Mouse (Mus musculus) testis, adult 2 months (tissue): Measurements from ENCODE around the gene Cenpa. TPM values are rescaled to one million over a fixed set of nuclear protein-coding genes. Genes with fewer than 3 reads are reported as not detected.

Source experiments
- H3K27ac ChIP-seq: fragments of 200-500 bp; 2 replicates; pipeline ENCODE4 v1.5.1; 2012; ENCODE audit warnings: low read depth, low read length; ENCODE audit not compliant: control insufficient read depth, insufficient read depth
- H3K27me3 ChIP-seq: fragments of 200-500 bp; 2 replicates; pipeline ENCODE4 v1.6.1; 2012; ENCODE audit warnings: mild to moderate bottlenecking, low read length, moderate library complexity; ENCODE audit not compliant: control insufficient read depth, insufficient read depth
- H3K36me3 ChIP-seq: fragments of 200-500 bp; 2 replicates; pipeline ENCODE4 v1.6.1; 2012; ENCODE audit warnings: mild to moderate bottlenecking, low read length; ENCODE audit not compliant: control insufficient read depth, insufficient read depth
- H3K4me1 ChIP-seq: fragments of 200-500 bp; 2 replicates; pipeline ENCODE4 v1.6.1; 2012; ENCODE audit warnings: low read length; ENCODE audit not compliant: control insufficient read depth, insufficient read depth
- H3K4me3 ChIP-seq: fragments of 200-500 bp; 2 replicates; pipeline ENCODE4 v1.5.1; 2012; ENCODE audit warnings: low read depth, mild to moderate bottlenecking, low read length, moderate library complexity, mixed read lengths; ENCODE audit not compliant: control insufficient read depth
- CTCF ChIP-seq: fragments of 200-500 bp; IDR thresholded peaks from 2 replicates; pipeline ENCODE4 v1.5.1; 2012; ENCODE audit warnings: low read depth, mild to moderate bottlenecking, inconsistent platforms, low read length, moderate library complexity; ENCODE audit not compliant: control insufficient read depth, insufficient read depth, insufficient replicate concordance
- POLR2A ChIP-seq: fragments of 200-500 bp; IDR thresholded peaks from 2 replicates; pipeline ENCODE4 v1.6.1; 2012; ENCODE audit warnings: low read depth, mild to moderate bottlenecking, inconsistent platforms, low read length, moderate library complexity; ENCODE audit not compliant: control insufficient read depth
- polyA plus RNA-seq: library from polyadenylated mRNA; depleted of rRNA; stranded (reverse); fragments of >200 nt; gene quantifications from 2 replicates; pipeline ENCODE4 v1.2.3, GENCODE M21; 2012

Cenpa gene
- polyA plus RNA-seq, 1 experiment: 6.3 TPM

- Histone ChIP-seq H3K4me1 (peaks cover 6% of the 10 kb centered on the region), H3K27me3 (no peaks in the 10 kb centered on the region), H3K27ac (no peak overlapping the region), H3K4me3 (peak overlapping the region; percentile 56), H3K36me3 (no peaks in the 10 kb centered on the region)
- TF ChIP-seq POLR2A (no peak), CTCF (no peak)
These were observed 44.8 kb upstream of the Cenpa start for GRCm38 (mm10) chr5:30621844-30622176.

DNA sequence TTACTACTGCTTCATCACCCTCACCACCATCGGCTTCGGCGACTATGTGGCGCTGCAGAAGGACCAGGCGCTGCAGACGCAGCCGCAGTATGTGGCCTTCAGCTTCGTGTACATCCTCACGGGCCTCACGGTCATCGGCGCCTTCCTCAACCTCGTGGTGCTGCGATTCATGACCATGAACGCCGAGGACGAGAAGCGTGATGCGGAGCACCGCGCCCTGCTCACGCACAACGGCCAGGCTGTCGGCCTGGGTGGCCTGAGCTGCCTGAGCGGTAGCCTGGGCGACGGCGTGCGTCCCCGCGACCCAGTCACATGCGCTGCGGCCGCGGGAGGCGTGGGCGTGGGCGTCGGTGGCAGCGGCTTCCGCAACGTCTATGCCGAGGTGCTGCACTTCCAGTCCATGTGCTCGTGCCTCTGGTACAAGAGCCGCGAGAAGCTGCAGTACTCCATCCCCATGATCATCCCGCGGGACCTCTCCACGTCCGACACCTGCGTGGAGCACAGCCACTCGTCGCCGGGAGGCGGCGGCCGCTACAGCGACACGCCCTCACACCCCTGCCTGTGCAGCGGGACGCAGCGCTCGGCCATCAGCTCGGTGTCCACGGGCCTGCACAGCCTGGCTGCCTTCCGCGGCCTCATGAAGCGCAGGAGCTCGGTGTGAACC lies 44.3 kb upstream of the Cenpa start:
- TF ChIP-seq POLR2A (no peak), CTCF (no peak)
- Histone ChIP-seq H3K36me3 (no peaks in the 10 kb centered on the region), H3K27ac (no peak overlapping the region), H3K4me1 (peaks cover 6% of the 10 kb centered on the region), H3K27me3 (no peaks in the 10 kb centered on the region), H3K4me3 (peak overlapping the region; percentile 56)

DNA sequence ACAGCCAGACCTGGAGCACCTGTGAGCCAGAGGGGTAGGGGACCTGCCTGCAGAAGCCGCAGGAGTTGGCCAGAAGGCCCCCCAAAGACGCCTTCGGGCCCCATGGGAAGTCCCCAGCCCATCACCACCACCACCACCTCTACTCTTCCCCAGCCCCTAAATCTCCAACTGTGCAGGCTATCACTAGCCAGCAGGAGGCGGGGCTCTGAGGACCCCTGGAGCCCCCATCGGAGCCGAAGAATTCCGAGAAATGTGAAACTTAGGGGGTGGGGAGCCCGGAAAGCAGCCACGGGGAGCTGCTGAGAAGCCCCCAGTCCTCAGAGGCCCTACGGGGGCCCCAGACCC lies 43.8 kb upstream of the Cenpa start:
- Histone ChIP-seq H3K27ac (no peak overlapping the region), H3K27me3 (no peaks in the 10 kb centered on the region), H3K4me1 (peaks cover 6% of the 10 kb centered on the region), H3K36me3 (no peaks in the 10 kb centered on the region), H3K4me3 (peak overlapping the region; percentile 56)
- TF ChIP-seq POLR2A (no peak), CTCF (no peak)

- H3K4me3 ChIP-seq: no peak overlapping the region
These were observed 43.2 kb upstream of the Cenpa start for GRCm38 (mm10) chr5:30623380-30623779.

GRCm38 (mm10) chr5:30624311-30624710 lies 42.3 kb upstream of the Cenpa start:
- no peak overlapping the region for H3K4me3 ChIP-seq
- H3K4me1 ChIP-seq: peaks cover 6% of the 10 kb centered on the region
- H3K27me3 ChIP-seq: no peaks in the 10 kb centered on the region
- TF ChIP-seq CTCF: no peak
- no peak for TF ChIP-seq POLR2A
- no peaks in the 10 kb centered on the region for H3K36me3 ChIP-seq
- no peak overlapping the region for H3K27ac ChIP-seq

More at GRCm38 (mm10) chr5:30623380-30623779, 43.2 kb upstream of the Cenpa start:
- TF ChIP-seq CTCF (no peak), POLR2A (no peak)
- Histone ChIP-seq H3K36me3 (no peaks in the 10 kb centered on the region), H3K27me3 (no peaks in the 10 kb centered on the region), H3K27ac (no peak overlapping the region), H3K4me1 (peaks cover 6% of the 10 kb centered on the region)

GRCm38 (mm10) chr5:30624908-30625307 lies 41.7 kb upstream of the Cenpa start:
- H3K27ac ChIP-seq: no peak overlapping the region
- no peak overlapping the region for H3K4me3 ChIP-seq
- TF ChIP-seq CTCF (no peak), POLR2A (no peak)
- H3K4me1 ChIP-seq: peaks cover 6% of the 10 kb centered on the region
- no peaks in the 10 kb centered on the region for H3K36me3 ChIP-seq
- no peaks in the 10 kb centered on the region for H3K27me3 ChIP-seq

DNA sequence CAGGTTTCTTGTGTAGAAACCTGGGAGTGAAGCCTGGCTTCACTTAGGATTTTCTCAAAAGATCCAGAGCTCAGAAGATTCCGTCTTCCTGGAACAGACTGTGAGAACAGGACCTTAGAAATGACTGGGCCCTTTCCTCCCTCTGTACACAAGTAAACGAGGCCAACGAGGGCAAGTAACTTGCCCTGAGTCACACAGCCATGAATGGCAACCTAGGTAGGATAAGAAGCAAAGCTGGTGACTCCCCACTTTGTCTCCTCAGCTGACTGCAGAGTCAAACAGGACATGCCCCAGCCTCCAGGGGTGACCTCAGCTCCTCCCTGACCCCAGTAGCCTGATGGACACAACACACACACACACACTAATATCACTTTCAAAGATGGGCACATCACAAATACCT lies 41.2 kb upstream of the Cenpa start:
- Histone ChIP-seq H3K4me1 (peaks cover 6% of the 10 kb centered on the region), H3K4me3 (no peak overlapping the region), H3K27ac (no peak overlapping the region), H3K36me3 (no peaks in the 10 kb centered on the region), H3K27me3 (no peaks in the 10 kb centered on the region)
- no peak for TF ChIP-seq POLR2A
- TF ChIP-seq CTCF: no peak
